Mouse (Mus musculus) MN1 (cell line): ENCODE measurements around the gene Atox1.

Source experiments
- DNase-seq: peaks from one replicate; pipeline ENCODE4 v3.0.0-alpha.2; 2016; ENCODE audit warnings: low spot score

Gene Atox1

GRCm38 (mm10) chr11:55413416-55413796 is 47.6 kb downstream of the Atox1 start:
- no peak for DNase-seq

- no peak for DNase-seq
These were observed 48.2 kb downstream of the Atox1 start for GRCm38 (mm10) chr11:55412680-55413415.

GRCm38 (mm10) chr11:55412034-55412433 is 49.0 kb downstream of the Atox1 start:
- DNase-seq = no peak

GRCm38 (mm10) chr11:55410502-55410901 is 50.5 kb downstream of the Atox1 start:
- no peak for DNase-seq

- no peak for DNase-seq
These were observed 51.0 kb downstream of the Atox1 start for GRCm38 (mm10) chr11:55410005-55410404.

- DNase-seq = no peak
These were observed 53.9 kb downstream of the Atox1 start for GRCm38 (mm10) chr11:55407133-55407532.

GRCm38 (mm10) chr11:55405601-55406469 is 55.2 kb downstream of the Atox1 start:
- DNase-seq = no peak

- DNase-seq = no peak
These were observed 56.2 kb downstream of the Atox1 start for GRCm38 (mm10) chr11:55404659-55405457.

- no peak for DNase-seq
These were observed 60.2 kb downstream of the Atox1 start for GRCm38 (mm10) chr11:55400863-55401262.

- DNase-seq = no peak
These were observed 62.7 kb downstream of the Atox1 start for GRCm38 (mm10) chr11:55398371-55398770.

- DNase-seq = no peak
These were observed 63.6 kb downstream of the Atox1 start for GRCm38 (mm10) chr11:55397441-55397840.

- DNase-seq = no peak
These were observed 64.0 kb downstream of the Atox1 start for GRCm38 (mm10) chr11:55397036-55397435.
